Mouse (Mus musculus): ENCODE measurements at regions not wholly inside any gene's neighbourhood (a gene's known extent, or its start where the extent isn't known, plus 50 kb on each side); places are given as distances from the start of the nearest gene placed in this dataset.

- Histone ChIP-seq H3K4me2 (no peak overlapping the region), H3K9ac (ENCODE audit: low read depth, low read length) (no peak overlapping the region), H3K27me3 (ENCODE audit: control insufficient read depth, insufficient read depth, low read length) (no peaks in the 10 kb centered on the region), H3K27ac (ENCODE audit: low read depth, low read length) (no peak overlapping the region), H3K36me3 (ENCODE audit: control insufficient read depth, insufficient read depth, low read length) (no peaks in the 10 kb centered on the region), H3K4me3 (ENCODE audit: low read depth, low read length) (no peak overlapping the region), H3K4me1 (ENCODE audit: control insufficient read depth, insufficient read depth, low read length) (no peaks in the 10 kb centered on the region), H3K9me3 (replicated peaks; ENCODE audit: control insufficient read depth, low read length) (no peaks in the 10 kb centered on the region)
- no peak for ATAC-seq (replicated peaks; ENCODE audit: insufficient number of reproducible peaks, low FRiP score, low TSS enrichment)
- WGBS (ENCODE audit: insufficient replicate concordance): 79% methylated on average over 5 of the region's 5 CpGs
Measured at GRCm38 (mm10) chr1:185074001-185074400, 74.6 kb upstream of the Mark1 start.

GRCm38 (mm10) chr1:185072766-185073165, 73.4 kb upstream of the Mark1 start:
- WGBS (ENCODE audit: insufficient replicate concordance): 76% methylated on average over 6 of the region's 6 CpGs
- Histone ChIP-seq H3K27me3 (ENCODE audit: control insufficient read depth, insufficient read depth, low read length) (no peaks in the 10 kb centered on the region), H3K4me2 (no peak overlapping the region), H3K4me1 (ENCODE audit: control insufficient read depth, insufficient read depth, low read length) (0 out of 2 replicates have a peak, but pooled peaks cover 5% of the 10 kb centered on the region), H3K9me3 (replicated peaks; ENCODE audit: control insufficient read depth, low read length) (no peaks in the 10 kb centered on the region), H3K27ac (ENCODE audit: low read depth, low read length) (no peak overlapping the region), H3K4me3 (ENCODE audit: low read depth, low read length) (no peak overlapping the region), H3K9ac (ENCODE audit: low read depth, low read length) (no peak overlapping the region), H3K36me3 (ENCODE audit: control insufficient read depth, insufficient read depth, low read length) (no peaks in the 10 kb centered on the region)
- no peak for ATAC-seq (replicated peaks; ENCODE audit: insufficient number of reproducible peaks, low FRiP score, low TSS enrichment)

GRCm38 (mm10) chr1:185071566-185071965, 72.2 kb upstream of the Mark1 start:
- Histone ChIP-seq H3K4me2 (no peak overlapping the region), H3K9ac (ENCODE audit: low read depth, low read length) (no peak overlapping the region), H3K36me3 (ENCODE audit: control insufficient read depth, insufficient read depth, low read length) (no peaks in the 10 kb centered on the region), H3K27me3 (ENCODE audit: control insufficient read depth, insufficient read depth, low read length) (no peaks in the 10 kb centered on the region), H3K4me1 (ENCODE audit: control insufficient read depth, insufficient read depth, low read length) (0 out of 2 replicates have a peak, but pooled peaks cover 5% of the 10 kb centered on the region), H3K27ac (ENCODE audit: low read depth, low read length) (no peak overlapping the region), H3K9me3 (replicated peaks; ENCODE audit: control insufficient read depth, low read length) (no peaks in the 10 kb centered on the region), H3K4me3 (ENCODE audit: low read depth, low read length) (no peak overlapping the region)
- 46% methylated on average over 7 of the region's 7 CpGs for WGBS (ENCODE audit: insufficient replicate concordance)
- ATAC-seq (replicated peaks; ENCODE audit: insufficient number of reproducible peaks, low FRiP score, low TSS enrichment): no peak

- Histone ChIP-seq H3K9me3 (replicated peaks; ENCODE audit: control insufficient read depth, low read length) (no peaks in the 10 kb centered on the region), H3K27me3 (ENCODE audit: control insufficient read depth, insufficient read depth, low read length) (no peaks in the 10 kb centered on the region), H3K4me1 (ENCODE audit: control insufficient read depth, insufficient read depth, low read length) (0 out of 2 replicates have a peak, but pooled peaks cover 5% of the 10 kb centered on the region), H3K27ac (ENCODE audit: low read depth, low read length) (no peak overlapping the region), H3K9ac (ENCODE audit: low read depth, low read length) (no peak overlapping the region), H3K4me3 (ENCODE audit: low read depth, low read length) (no peak overlapping the region), H3K36me3 (ENCODE audit: control insufficient read depth, insufficient read depth, low read length) (no peaks in the 10 kb centered on the region), H3K4me2 (no peak overlapping the region)
- 86% methylated on average over 3 of the region's 3 CpGs for WGBS (ENCODE audit: insufficient replicate concordance)
- no peak for ATAC-seq (replicated peaks; ENCODE audit: insufficient number of reproducible peaks, low FRiP score, low TSS enrichment)
Measured at GRCm38 (mm10) chr1:185070853-185071149, 71.4 kb upstream of the Mark1 start.

GRCm38 (mm10) chr1:185070062-185070852, 70.9 kb upstream of the Mark1 start:
- no peaks in the 10 kb centered on the region for H3K9me3 ChIP-seq (replicated peaks; ENCODE audit: control insufficient read depth, low read length)
- ATAC-seq (replicated peaks; ENCODE audit: insufficient number of reproducible peaks, low FRiP score, low TSS enrichment): no peak
- H3K27ac ChIP-seq (ENCODE audit: low read depth, low read length): no peak overlapping the region
- no peaks in the 10 kb centered on the region for H3K27me3 ChIP-seq (ENCODE audit: control insufficient read depth, insufficient read depth, low read length)
- 80% methylated on average over 10 of the region's 10 CpGs for WGBS (ENCODE audit: insufficient replicate concordance)
- no peak overlapping the region for H3K9ac ChIP-seq (ENCODE audit: low read depth, low read length)
- H3K4me2 ChIP-seq: no peak overlapping the region
- H3K4me3 ChIP-seq (ENCODE audit: low read depth, low read length): no peak overlapping the region
- no peaks in the 10 kb centered on the region for H3K36me3 ChIP-seq (ENCODE audit: control insufficient read depth, insufficient read depth, low read length)
- 0 out of 2 replicates have a peak, but pooled peaks cover 5% of the 10 kb centered on the region for H3K4me1 ChIP-seq (ENCODE audit: control insufficient read depth, insufficient read depth, low read length)

GRCm38 (mm10) chr1:185068136-185068535, 68.8 kb upstream of the Mark1 start:
- Histone ChIP-seq H3K27ac (ENCODE audit: low read depth, low read length) (no peak overlapping the region), H3K27me3 (ENCODE audit: control insufficient read depth, insufficient read depth, low read length) (no peaks in the 10 kb centered on the region), H3K9ac (ENCODE audit: low read depth, low read length) (no peak overlapping the region), H3K9me3 (replicated peaks; ENCODE audit: control insufficient read depth, low read length) (no peaks in the 10 kb centered on the region), H3K4me2 (no peak overlapping the region), H3K36me3 (ENCODE audit: control insufficient read depth, insufficient read depth, low read length) (no peaks in the 10 kb centered on the region), H3K4me1 (ENCODE audit: control insufficient read depth, insufficient read depth, low read length) (0 out of 2 replicates have a peak, but pooled peaks cover 5% of the 10 kb centered on the region), H3K4me3 (ENCODE audit: low read depth, low read length) (no peak overlapping the region)
- no peak for ATAC-seq (replicated peaks; ENCODE audit: insufficient number of reproducible peaks, low FRiP score, low TSS enrichment)
- 56% methylated on average over 6 of the region's 6 CpGs for WGBS (ENCODE audit: insufficient replicate concordance)

GRCm38 (mm10) chr1:185067661-185068060, 68.3 kb upstream of the Mark1 start:
- Histone ChIP-seq H3K9me3 (replicated peaks; ENCODE audit: control insufficient read depth, low read length) (no peaks in the 10 kb centered on the region), H3K4me3 (ENCODE audit: low read depth, low read length) (no peak overlapping the region), H3K4me1 (ENCODE audit: control insufficient read depth, insufficient read depth, low read length) (0 out of 2 replicates have a peak, but pooled peaks cover 5% of the 10 kb centered on the region), H3K4me2 (no peak overlapping the region), H3K27ac (ENCODE audit: low read depth, low read length) (no peak overlapping the region), H3K27me3 (ENCODE audit: control insufficient read depth, insufficient read depth, low read length) (no peaks in the 10 kb centered on the region), H3K9ac (ENCODE audit: low read depth, low read length) (no peak overlapping the region), H3K36me3 (ENCODE audit: control insufficient read depth, insufficient read depth, low read length) (no peaks in the 10 kb centered on the region)
- WGBS (ENCODE audit: insufficient replicate concordance): 29% methylated on average over 5 of the region's 5 CpGs
- ATAC-seq (replicated peaks; ENCODE audit: insufficient number of reproducible peaks, low FRiP score, low TSS enrichment): no peak

GRCm38 (mm10) chr1:185065056-185065455, 65.7 kb upstream of the Mark1 start:
- Histone ChIP-seq H3K36me3 (ENCODE audit: control insufficient read depth, insufficient read depth, low read length) (no peaks in the 10 kb centered on the region), H3K4me2 (no peak overlapping the region), H3K27ac (ENCODE audit: low read depth, low read length) (no peak overlapping the region), H3K27me3 (ENCODE audit: control insufficient read depth, insufficient read depth, low read length) (no peaks in the 10 kb centered on the region), H3K4me3 (ENCODE audit: low read depth, low read length) (no peak overlapping the region), H3K9ac (ENCODE audit: low read depth, low read length) (no peak overlapping the region), H3K4me1 (ENCODE audit: control insufficient read depth, insufficient read depth, low read length) (0 out of 2 replicates have a peak, but pooled peaks cover 5% of the 10 kb centered on the region), H3K9me3 (replicated peaks; ENCODE audit: control insufficient read depth, low read length) (no peaks in the 10 kb centered on the region)
- ATAC-seq (replicated peaks; ENCODE audit: insufficient number of reproducible peaks, low FRiP score, low TSS enrichment): no peak
- WGBS (ENCODE audit: insufficient replicate concordance): 43% methylated on average over 3 of the region's 3 CpGs

- H3K4me3 ChIP-seq (ENCODE audit: low read depth, low read length): no peak overlapping the region
- no peaks in the 10 kb centered on the region for H3K27me3 ChIP-seq (ENCODE audit: control insufficient read depth, insufficient read depth, low read length)
- no peaks in the 10 kb centered on the region for H3K9me3 ChIP-seq (replicated peaks; ENCODE audit: control insufficient read depth, low read length)
- no peaks in the 10 kb centered on the region for H3K4me1 ChIP-seq (ENCODE audit: control insufficient read depth, insufficient read depth, low read length)
- no peaks in the 10 kb centered on the region for H3K36me3 ChIP-seq (ENCODE audit: control insufficient read depth, insufficient read depth, low read length)
- WGBS (ENCODE audit: insufficient replicate concordance): 71% methylated on average over 11 of the region's 11 CpGs
- H3K27ac ChIP-seq (ENCODE audit: low read depth, low read length): no peak overlapping the region
- H3K4me2 ChIP-seq: no peak overlapping the region
- no peak overlapping the region for H3K9ac ChIP-seq (ENCODE audit: low read depth, low read length)
- no peak for ATAC-seq (replicated peaks; ENCODE audit: insufficient number of reproducible peaks, low FRiP score, low TSS enrichment)
Measured at GRCm38 (mm10) chr1:185062103-185062502, 62.7 kb upstream of the Mark1 start.

Measured in heart, embryonic 11.5 days (tissue).